ENCODE assay signal across 9 mouse cellular contexts in genomic region chr14:121391927-121392326, GRCm38 (mm10).
DNase-seq lines count a peak whose midpoint lies in the region.
"Had no signal": no experiment of that assay in that cellular context is flagged by ENCODE, and none has a peak within 500 bp of the region (broad histone marks: within the 10 kb centered on the region; RNA-seq: fewer than 3 reads in every experiment).

No protein-coding gene starts in this region.

- peak; percentile 31 for DNase-seq in cerebellum, adult 9-11 months
- DNase-seq in cerebellum, adult 8-10 months = no peak
- DNase-seq in 3134 (ENCODE audit: extremely low read depth, insufficient read length, low spot score) = peak; percentile 63
- peak; percentile 27 to 47 for DNase-seq in cerebellum, postnatal 14 days
- peak; percentile 83 for DNase-seq in kidney, postnatal 14 days
- DNase-seq in thymus, postnatal 4 days = no peak
- no peak for DNase-seq in thymus, adult 18-20 months
- no peak for DNase-seq in thymus, postnatal 25 days
- DNase-seq: right cerebral cortex, postnatal 14 days had no signal

Comparison
In these comparisons a context has a peak if more than half of its experiments do, and no peak if none do; other contexts are left out.
1. DNase-seq: peak in cerebellum, adult 9-11 months (single experiment), 3134 (single experiment), cerebellum, postnatal 14 days (2 of 2) and kidney, postnatal 14 days (single experiment); none in cerebellum, adult 8-10 months (single experiment), thymus, postnatal 4 days (single experiment), thymus, adult 18-20 months (0 of 2) and thymus, postnatal 25 days (single experiment).